Mouse (Mus musculus): ENCODE measurements around the gene Ttn.

GRCm38 (mm10) chr2:76938515-76938914, 43.8 kb downstream of the Ttn start:
- TF ChIP-seq POLR2A (IDR thresholded peaks at IDR 0.05; ENCODE audit: insufficient read length, low read depth): no peak
- TF ChIP-seq E2F4 (IDR thresholded peaks at IDR 0.05; ENCODE audit: insufficient read depth): no peak
- TF ChIP-seq MYOG (IDR thresholded peaks at IDR 0.05; ENCODE audit: control insufficient read depth in 1 of 3, insufficient read depth in 1 of 3, insufficient read length in 2 of 3, low read depth in 2 of 3): no peak
- no peak for TF ChIP-seq MAX (IDR thresholded peaks at IDR 0.05; ENCODE audit: low read depth)
- no peak for TF ChIP-seq POLR2AphosphoS2 (IDR thresholded peaks at IDR 0.05; ENCODE audit: insufficient read length, low read depth)
- TF ChIP-seq TCF3 (IDR thresholded peaks at IDR 0.05; ENCODE audit: insufficient read length, low read depth): no peak
- TF ChIP-seq USF1 (IDR thresholded peaks at IDR 0.05; ENCODE audit: low read depth): no peak
